Mouse (Mus musculus) heart, postnatal 0 days (tissue): Measurements from ENCODE around the gene Ifna7.

ENCODE experiments used
- CTCF ChIP-seq: IDR thresholded peaks from 2 replicates; pipeline ENCODE4 v1.5.1; 2016; ENCODE audit warnings: antibody characterized with exemption, control low read depth, low read depth
- EP300 ChIP-seq: IDR thresholded peaks from 2 replicates; pipeline ENCODE4 v1.6.1; 2016; ENCODE audit warnings: antibody characterized with exemption, low read depth

GRCm38 (mm10) chr4:88865011-88865569 lies 49.1 kb downstream of the Ifna7 start:
- TF ChIP-seq EP300 (no peak), CTCF (no peak)
